Mouse (Mus musculus): Measurements from ENCODE around the gene Hyal6.

- no peak for TF ChIP-seq POLR2A (IDR thresholded peaks at IDR 0.05; ENCODE audit: control insufficient read depth, low read depth, low read length)
- TF ChIP-seq CTCF (IDR thresholded peaks at IDR 0.05; ENCODE audit: control insufficient read depth, insufficient read depth, insufficient replicate concordance, low read depth, low read length), result no peak
These were observed 33.2 kb downstream of the Hyal6 start for GRCm38 (mm10) chr6:24766261-24766660.

Data from testis, adult 2 months (tissue).